Mouse (Mus musculus) spleen, adult 2 months (tissue): ENCODE data around the gene Cmtm8. TPM values are rescaled to one million over a fixed set of nuclear protein-coding genes. Genes with fewer than 3 reads are reported as not detected.

Source experiments
- DNase-seq, 2 experiments: peaks; one replicate each; pipeline versions ENCODE4 v3.0.0 to v3.0.0-alpha.2; 2012 to 2021; ENCODE audit warnings: low spot score in 2 of 2, low read depth in 1 of 2
- H3K27ac ChIP-seq: fragments of 200-500 bp; 2 replicates; pipeline ENCODE4 v1.5.1; 2012; ENCODE audit warnings: low read length, inconsistent platforms; ENCODE audit not compliant: insufficient read depth
- H3K27me3 ChIP-seq: fragments of 200-500 bp; 2 replicates; pipeline ENCODE4 v1.6.1; 2012; ENCODE audit warnings: mild to moderate bottlenecking, moderate library complexity, low read length, inconsistent platforms; ENCODE audit not compliant: control insufficient read depth, insufficient read depth
- H3K36me3 ChIP-seq: fragments of 200-500 bp; 2 replicates; pipeline ENCODE4 v1.6.1; 2012; ENCODE audit warnings: mild to moderate bottlenecking, low read length, inconsistent platforms; ENCODE audit not compliant: control insufficient read depth, insufficient read depth
- H3K4me1 ChIP-seq: fragments of 200-500 bp; 2 replicates; pipeline ENCODE4 v1.6.1; 2011; ENCODE audit warnings: inconsistent platforms; ENCODE audit not compliant: control insufficient read depth, insufficient read depth, insufficient read length
- H3K4me3 ChIP-seq: fragments of 200-500 bp; 2 replicates; pipeline ENCODE4 v1.5.1; 2011; ENCODE audit warnings: mild to moderate bottlenecking, inconsistent platforms; ENCODE audit not compliant: insufficient read depth, insufficient read length; ENCODE audit errors: extremely low read depth
- CTCF ChIP-seq: fragments of 200-500 bp; IDR thresholded peaks from 2 replicates; pipeline ENCODE4 v1.5.1; 2011; ENCODE audit warnings: mild to moderate bottlenecking, inconsistent platforms; ENCODE audit not compliant: insufficient read depth, insufficient read length, insufficient replicate concordance; ENCODE audit errors: extremely low read depth
- POLR2A ChIP-seq: fragments of 200-500 bp; IDR thresholded peaks from 2 replicates; pipeline ENCODE4 v1.6.1; 2011; ENCODE audit warnings: low read depth, low read length, inconsistent platforms
- WGBS: fragments of 180-500 bp; shearing (Covaris S2); methylation state at CpG from one replicate; pipeline ENCODE4 v1.1.7; 2018; 5-methylcytosine and 5-hydroxymethylcytosine counted together
- polyA plus RNA-seq: library from polyadenylated mRNA; depleted of rRNA; stranded (reverse); fragments of >200 nt; gene quantifications from 2 replicates; pipeline ENCODE4 v1.2.3, GENCODE M21; 2012

Cmtm8 gene
- polyA plus RNA-seq, 1 experiment, result 5.8 TPM

GRCm38 (mm10) chr9:114842269-114842668 lies 1.7 kb downstream of the Cmtm8 start:
- no peak for DNase-seq
- 93% methylated on average over 7 of the region's 7 CpGs for WGBS
- H3K36me3 ChIP-seq, result no peaks in the 10 kb centered on the region
- no peaks in the 10 kb centered on the region for H3K27me3 ChIP-seq
- peaks cover 2% of the 10 kb centered on the region; the same call in 1 of the 2 replicates for H3K4me1 ChIP-seq
- no peak overlapping the region for H3K27ac ChIP-seq
- TF ChIP-seq POLR2A, result no peak
- TF ChIP-seq CTCF, result no peak
- H3K4me3 ChIP-seq, result no peak overlapping the region

GRCm38 (mm10) chr9:114838870-114839269 lies 5.1 kb downstream of the Cmtm8 start:
- no peaks in the 10 kb centered on the region for H3K27me3 ChIP-seq
- WGBS, result 87% methylated on average over 5 of the region's 5 CpGs
- H3K4me1 ChIP-seq, result no peaks in the 10 kb centered on the region
- no peak overlapping the region for H3K4me3 ChIP-seq
- no peaks in the 10 kb centered on the region for H3K36me3 ChIP-seq
- TF ChIP-seq POLR2A (no peak), CTCF (no peak)
- H3K27ac ChIP-seq, result no peak overlapping the region
- DNase-seq, result no peak

GRCm38 (mm10) chr9:114831527-114831926 lies 12.4 kb downstream of the Cmtm8 start:
- no peak for DNase-seq
- WGBS, result 36% methylated on average over 6 of the region's 6 CpGs
- H3K27ac ChIP-seq, result no peak overlapping the region
- no peaks in the 10 kb centered on the region; the same call in 1 of the 2 replicates for H3K4me1 ChIP-seq
- no peaks in the 10 kb centered on the region for H3K36me3 ChIP-seq
- no peak overlapping the region for H3K4me3 ChIP-seq
- TF ChIP-seq CTCF, result no peak
- H3K27me3 ChIP-seq, result no peaks in the 10 kb centered on the region

GRCm38 (mm10) chr9:114830351-114830750 lies 13.6 kb downstream of the Cmtm8 start:
- Histone ChIP-seq H3K4me1 (no peaks in the 10 kb centered on the region; the same call in 1 of the 2 replicates), H3K4me3 (no peak overlapping the region), H3K36me3 (no peaks in the 10 kb centered on the region), H3K27ac (no peak overlapping the region), H3K27me3 (no peaks in the 10 kb centered on the region)
- no peak for TF ChIP-seq CTCF
- TF ChIP-seq POLR2A, result no peak
- WGBS, result 77% methylated on average over 7 of the region's 7 CpGs
- DNase-seq, result no peak

GRCm38 (mm10) chr9:114829669-114830068 lies 14.3 kb downstream of the Cmtm8 start:
- H3K36me3 ChIP-seq, result no peaks in the 10 kb centered on the region
- H3K4me3 ChIP-seq, result no peak overlapping the region
- no peaks in the 10 kb centered on the region for H3K27me3 ChIP-seq
- H3K4me1 ChIP-seq, result no peaks in the 10 kb centered on the region; the same call in 1 of the 2 replicates
- DNase-seq, result no peak
- no peak for TF ChIP-seq POLR2A
- TF ChIP-seq CTCF, result no peak
- 92% methylated on average over 8 of the region's 8 CpGs for WGBS
- H3K27ac ChIP-seq, result no peak overlapping the region

- H3K4me1 ChIP-seq, result no peaks in the 10 kb centered on the region; the same call in 1 of the 2 replicates
- TF ChIP-seq CTCF, result no peak
- TF ChIP-seq POLR2A, result no peak
- no peak for DNase-seq
- H3K27me3 ChIP-seq, result no peaks in the 10 kb centered on the region
- no peaks in the 10 kb centered on the region for H3K36me3 ChIP-seq
- WGBS, result 94% methylated on average over 6 of the region's 6 CpGs
- H3K4me3 ChIP-seq, result no peak overlapping the region
- no peak overlapping the region for H3K27ac ChIP-seq
Observed at GRCm38 (mm10) chr9:114828377-114828776, 15.6 kb downstream of the Cmtm8 start.

- no peaks in the 10 kb centered on the region for H3K36me3 ChIP-seq
- TF ChIP-seq CTCF, result no peak
- no peak for TF ChIP-seq POLR2A
- H3K27ac ChIP-seq, result no peak overlapping the region
- H3K4me3 ChIP-seq, result no peak overlapping the region
- no peaks in the 10 kb centered on the region; the same call in 1 of the 2 replicates for H3K4me1 ChIP-seq
- WGBS, result 88% methylated on average over 1 of the region's 1 CpGs
- no peak for DNase-seq
- H3K27me3 ChIP-seq, result no peaks in the 10 kb centered on the region
Observed at GRCm38 (mm10) chr9:114827242-114827852, 16.6 kb downstream of the Cmtm8 start.
